Mouse (Mus musculus): ENCODE results near the gene Rita1.

DNA sequence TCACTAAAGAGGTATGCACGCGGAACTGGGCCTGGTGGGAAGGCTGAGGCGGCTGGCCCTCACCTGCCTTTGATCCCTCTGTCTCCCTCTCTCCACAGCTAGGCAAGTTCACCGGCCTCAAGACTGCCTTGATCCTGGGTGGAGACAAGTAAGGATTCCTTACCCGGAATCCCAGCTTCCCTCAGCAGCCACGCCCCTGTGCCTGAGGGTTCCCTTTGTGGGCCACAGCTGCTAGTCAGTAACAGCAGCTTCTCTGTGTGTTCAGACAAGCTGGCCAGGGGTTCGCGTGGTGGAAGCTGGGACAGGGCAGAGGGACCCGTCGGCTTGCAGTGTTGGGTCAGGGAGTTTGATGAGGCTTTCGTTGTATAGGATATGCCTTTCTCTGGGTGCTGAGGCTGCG is 6.4 kb upstream of the Rita1 start:
- no peak for TF ChIP-seq CTCF (IDR thresholded peaks at IDR 0.05; ENCODE audit: insufficient read depth, low read length)
- TF ChIP-seq POLR2A (IDR thresholded peaks at IDR 0.05; ENCODE audit: borderline replicate concordance, extremely low read depth, low read depth, low read length): no peak
